Mouse (Mus musculus): ENCODE results near the gene Fto.

DNA sequence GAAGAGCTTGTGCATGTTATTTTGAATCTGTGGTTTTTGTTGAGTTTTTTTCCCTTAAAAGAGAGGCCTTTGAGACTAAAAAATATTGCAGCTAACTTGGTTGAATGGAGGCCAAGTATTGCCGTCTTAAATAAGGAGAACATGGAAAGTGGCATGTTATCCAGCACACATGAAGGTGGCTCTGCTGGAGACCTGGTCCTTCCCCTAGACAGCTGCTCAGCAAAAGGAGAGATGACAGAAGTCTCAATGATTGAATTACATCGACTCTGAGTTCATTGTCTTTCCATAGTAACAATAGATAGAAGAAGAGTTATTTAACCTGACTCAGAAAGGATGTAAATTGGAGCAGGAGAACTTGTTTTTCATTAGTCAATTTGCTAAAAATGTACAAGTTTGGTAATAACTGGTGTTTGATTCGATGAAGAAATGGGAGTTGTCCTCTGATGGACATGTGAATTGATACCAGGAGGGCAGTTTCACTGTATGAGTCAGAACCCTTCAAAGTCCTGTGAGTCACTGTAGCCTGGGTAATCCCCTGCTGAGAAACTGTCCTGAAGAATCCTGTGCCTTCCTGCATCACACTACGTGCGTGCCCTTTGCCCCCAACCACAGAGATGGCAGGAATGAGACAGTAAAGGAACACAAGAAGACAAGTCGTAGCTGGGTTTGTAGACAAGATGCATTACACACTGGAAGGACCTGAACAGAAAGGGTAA is 82.2 kb downstream of the Fto start:
- no peak for TF ChIP-seq CTCF (conservative IDR thresholded peaks at IDR 0.05; ENCODE audit: low read length)
- TF ChIP-seq NANOG (IDR thresholded peaks at IDR 0.05; ENCODE audit: borderline replicate concordance, low read length), result no peak
- TF ChIP-seq POU5F1 (IDR thresholded peaks at IDR 0.05; ENCODE audit: borderline replicate concordance, low read length), result no peak
